Mouse (Mus musculus) ES-E14 (cell line): ENCODE data around the gene Nyap2. TPM values are rescaled to one million over a fixed set of nuclear protein-coding genes. Genes with fewer than 3 reads are reported as not detected.

ENCODE experiments used
- DNase-seq: peaks from one replicate; pipeline ENCODE4 v3.0.0-alpha.2; 2013; ENCODE audit warnings: low read depth, low spot score
- H3K27ac ChIP-seq: 2 replicates; pipeline ENCODE4 v1.5.1; 2012; ENCODE audit warnings: low read depth, mild to moderate bottlenecking, low read length, moderate library complexity, mixed read lengths; ENCODE audit not compliant: poor library complexity, insufficient read depth, severe bottlenecking
- H3K36me3 ChIP-seq: 2 replicates; pipeline ENCODE4 v1.6.1; 2012; ENCODE audit warnings: mild to moderate bottlenecking, low read length, moderate library complexity, mixed read lengths; ENCODE audit not compliant: control insufficient read depth, poor library complexity, insufficient read depth, severe bottlenecking
- H3K4me1 ChIP-seq, 2 experiments: fragments of 150-350 bp in 1 of 2; sonication (generic) in 1 of 2; 2 replicates each; pipeline ENCODE4 v1.6.1; 2012; ENCODE audit warnings: low read length in 2 of 2, mild to moderate bottlenecking in 1 of 2, mixed read lengths in 1 of 2; ENCODE audit not compliant: control insufficient read depth in 2 of 2, insufficient read depth in 2 of 2, poor library complexity in 1 of 2
- H3K4me3 ChIP-seq, 2 experiments: fragments of 150-350 bp in 1 of 2; sonication (generic) in 1 of 2; 2 replicates each; pipeline ENCODE4 v1.5.1; 2012; ENCODE audit warnings: low read length in 2 of 2, low read depth in 1 of 2, mild to moderate bottlenecking in 1 of 2, mixed read lengths in 1 of 2; ENCODE audit not compliant: insufficient read depth in 1 of 2, poor library complexity in 1 of 2, severe bottlenecking in 1 of 2
- H3K9ac ChIP-seq: 2 replicates; pipeline ENCODE4 v1.6.1; 2012; ENCODE audit warnings: low read depth, mild to moderate bottlenecking, low read length, mixed read lengths; ENCODE audit not compliant: poor library complexity, insufficient read depth, severe bottlenecking
- H3K9me3 ChIP-seq: fragments of 150-350 bp; sonication (generic); 2 replicates; pipeline ENCODE4 v1.6.1; 2012; ENCODE audit warnings: low read depth, mild to moderate bottlenecking, low read length; ENCODE audit not compliant: control insufficient read depth, insufficient read depth
- CHD2 ChIP-seq: IDR thresholded peaks from 2 replicates; pipeline ENCODE4 v1.6.1; 2014; ENCODE audit warnings: mild to moderate bottlenecking, low read depth, low read length, inconsistent platforms
- HCFC1 ChIP-seq: IDR thresholded peaks from 2 replicates; pipeline ENCODE4 v1.6.1; 2012; ENCODE audit warnings: low read length, inconsistent platforms, borderline replicate concordance; ENCODE audit not compliant: insufficient read depth
- MAFK ChIP-seq: IDR thresholded peaks from 2 replicates; pipeline ENCODE4 v1.6.1; 2014; ENCODE audit warnings: mild to moderate bottlenecking, low read depth, low read length, inconsistent platforms; ENCODE audit not compliant: insufficient read depth
- ZC3H11A ChIP-seq: IDR thresholded peaks from 2 replicates; pipeline ENCODE4 v1.6.1; 2012; ENCODE audit warnings: low read depth, mild to moderate bottlenecking, inconsistent platforms, low read length, borderline replicate concordance
- ZNF384 ChIP-seq: IDR thresholded peaks from 2 replicates; pipeline ENCODE4 v1.6.1; 2012; ENCODE audit warnings: low read depth, low read length, inconsistent platforms
- in situ Hi-C, 2 experiments: fragments of 600-800 bp; cut with MboI; formaldehyde crosslinking; loops; one replicate each; pipeline ENCODE4 v1.15.1; 2025; ENCODE audit warnings: low sequenced_read_pairs in 2 of 2, inconsistent platforms in 1 of 2; ENCODE audit not compliant: unreplicated experiment in 2 of 2
- total RNA-seq: library from RNA; depleted of rRNA; stranded (reverse); fragments of 300-350 nt; gene quantifications from 2 replicates; pipeline ENCODE4 v1.2.3, GENCODE M21; 2012

Nyap2 gene
- total RNA-seq, 1 experiment: not detected

GRCm38 (mm10) chr1:81090979-81091378, 14.2 kb downstream of the Nyap2 start:
- TF ChIP-seq CHD2 (no peak), HCFC1 (no peak), MAFK (no peak), ZC3H11A (no peak), ZNF384 (no peak)
- no peak for DNase-seq
- no peak overlapping the region for H3K4me3 ChIP-seq

GRCm38 (mm10) chr1:81092056-81092455, 15.3 kb downstream of the Nyap2 start:
- TF ChIP-seq ZNF384: no peak
- no peak for TF ChIP-seq HCFC1
- no peak for TF ChIP-seq MAFK
- TF ChIP-seq CHD2: no peak
- no peak for TF ChIP-seq ZC3H11A
- Histone ChIP-seq H3K4me1 (no peaks in the 10 kb centered on the region), H3K9ac (no peak overlapping the region), H3K36me3 (no peaks in the 10 kb centered on the region), H3K4me3 (no peak overlapping the region), H3K9me3 (no peaks in the 10 kb centered on the region), H3K27ac (no peak overlapping the region)
- no peak for DNase-seq
- in situ Hi-C loops: no loop called here

More at GRCm38 (mm10) chr1:81090979-81091378, 14.2 kb downstream of the Nyap2 start:
- Histone ChIP-seq H3K36me3 (no peaks in the 10 kb centered on the region), H3K9me3 (no peaks in the 10 kb centered on the region), H3K9ac (no peak overlapping the region), H3K4me1 (no peaks in the 10 kb centered on the region), H3K27ac (no peak overlapping the region)
- in situ Hi-C loops: no loop called here

GRCm38 (mm10) chr1:81092886-81093285, 16.1 kb downstream of the Nyap2 start:
- no peaks in the 10 kb centered on the region for H3K9me3 ChIP-seq
- no peak overlapping the region for H3K9ac ChIP-seq
- no peak overlapping the region for H3K4me3 ChIP-seq
- TF ChIP-seq ZNF384 (no peak), ZC3H11A (no peak), HCFC1 (no peak), MAFK (no peak), CHD2 (no peak)
- no peaks in the 10 kb centered on the region for H3K36me3 ChIP-seq
- H3K27ac ChIP-seq: no peak overlapping the region
- no peaks in the 10 kb centered on the region for H3K4me1 ChIP-seq
- in situ Hi-C loops: no loop called here
- DNase-seq: no peak

- H3K27ac ChIP-seq: no peak overlapping the region
- no peak overlapping the region for H3K4me3 ChIP-seq
- no peaks in the 10 kb centered on the region for H3K9me3 ChIP-seq
- DNase-seq: no peak
- no peak for TF ChIP-seq ZNF384
- no peak for TF ChIP-seq HCFC1
- TF ChIP-seq MAFK: no peak
- no peak for TF ChIP-seq ZC3H11A
- no peak for TF ChIP-seq CHD2
- H3K9ac ChIP-seq: no peak overlapping the region
- H3K4me1 ChIP-seq: no peaks in the 10 kb centered on the region
- H3K36me3 ChIP-seq: no peaks in the 10 kb centered on the region
- in situ Hi-C loops: no loop called here
These were observed 22.2 kb downstream of the Nyap2 start for GRCm38 (mm10) chr1:81098950-81099349.

GRCm38 (mm10) chr1:81101749-81102148, 25.0 kb downstream of the Nyap2 start:
- in situ Hi-C loops: no loop called here
- H3K27ac ChIP-seq: no peak overlapping the region
- H3K4me1 ChIP-seq: no peaks in the 10 kb centered on the region
- DNase-seq: no peak
- H3K36me3 ChIP-seq: no peaks in the 10 kb centered on the region
- no peak overlapping the region for H3K4me3 ChIP-seq
- no peaks in the 10 kb centered on the region for H3K9me3 ChIP-seq
- H3K9ac ChIP-seq: no peak overlapping the region
- TF ChIP-seq ZC3H11A: no peak
- no peak for TF ChIP-seq HCFC1
- TF ChIP-seq MAFK: no peak
- TF ChIP-seq ZNF384: no peak
- no peak for TF ChIP-seq CHD2
